16 mouse cellular contexts compared by ENCODE assay signal in genomic region chr17:13481445-13482085, GRCm38 (mm10).
DNase-seq lines count a peak whose midpoint lies in the region; ATAC-seq lines count a peak whose summit lies in the region.
"Had no signal": no experiment of that assay in that cellular context is flagged by ENCODE, and none has a peak within 500 bp of the region (broad histone marks: within the 10 kb centered on the region; RNA-seq: fewer than 3 reads in every experiment).

No protein-coding gene starts in this region.

- H3K4me3 ChIP-seq in hindbrain, embryonic 16.5 days (ENCODE audit: low read length): no peak overlapping the region
- no peak overlapping the region for H3K4me3 ChIP-seq in hindbrain, embryonic 12.5 days
- no peak overlapping the region for H3K4me3 ChIP-seq in kidney, embryonic 15.5 days (replicated peaks)
- H3K4me3 ChIP-seq: hindbrain, embryonic 15.5 days; myocyte had no signal

- 65% methylated on average over 7 of the region's 7 CpGs for WGBS in hindbrain, embryonic 16.5 days
- WGBS in hindbrain, embryonic 12.5 days: 80% methylated on average over 7 of the region's 7 CpGs
- WGBS in kidney, embryonic 15.5 days: 82% methylated on average over 7 of the region's 7 CpGs

- H3K36me3 ChIP-seq in hindbrain, embryonic 16.5 days (ENCODE audit: control insufficient read depth, insufficient read depth, low read length): no peaks in the 10 kb centered on the region
- no peaks in the 10 kb centered on the region for H3K36me3 ChIP-seq in hindbrain, embryonic 12.5 days
- H3K36me3 ChIP-seq in kidney, embryonic 15.5 days: no peaks in the 10 kb centered on the region
- H3K36me3 ChIP-seq: hindbrain, embryonic 15.5 days had no signal

- no peaks in the 10 kb centered on the region for H3K27me3 ChIP-seq in hindbrain, embryonic 16.5 days (replicated peaks; ENCODE audit: control insufficient read depth, insufficient read depth, low read length)
- H3K27me3 ChIP-seq in hindbrain, embryonic 12.5 days: no peaks in the 10 kb centered on the region
- no peaks in the 10 kb centered on the region for H3K27me3 ChIP-seq in kidney, embryonic 15.5 days
- H3K27me3 ChIP-seq: hindbrain, embryonic 15.5 days had no signal

- no peak overlapping the region for H3K4me2 ChIP-seq in hindbrain, embryonic 16.5 days (ENCODE audit: low read length)
- H3K4me2 ChIP-seq in hindbrain, embryonic 12.5 days (replicated peaks): no peak overlapping the region
- no peak overlapping the region for H3K4me2 ChIP-seq in kidney, embryonic 15.5 days
- H3K4me2 ChIP-seq: hindbrain, embryonic 15.5 days had no signal

- no peak overlapping the region for H3K9ac ChIP-seq in hindbrain, embryonic 16.5 days (ENCODE audit: low read depth, low read length)
- no peak overlapping the region for H3K9ac ChIP-seq in hindbrain, embryonic 12.5 days
- H3K9ac ChIP-seq in kidney, embryonic 15.5 days: no peak overlapping the region
- H3K9ac ChIP-seq: hindbrain, embryonic 15.5 days had no signal

- H3K27ac ChIP-seq in hindbrain, embryonic 16.5 days (ENCODE audit: low read depth, low read length): no peak overlapping the region
- no peak overlapping the region for H3K27ac ChIP-seq in hindbrain, embryonic 12.5 days
- no peak overlapping the region for H3K27ac ChIP-seq in kidney, embryonic 15.5 days
- H3K27ac ChIP-seq: hindbrain, embryonic 15.5 days; stomach, postnatal 0 days had no signal

- DNase-seq in spleen, adult 12 weeks (ENCODE audit: low spot score): peak; percentile 32
- DNase-seq in spleen, postnatal 10 days (ENCODE audit: low spot score in 2 of 2): no peak
- peak; percentile 16 to 27 for DNase-seq in layer of hippocampus, postnatal 36 days
- DNase-seq: adrenal gland, postnatal 10 days; cerebellum, adult 11-12 months; kidney, postnatal 10 days; lung, postnatal 10 days; thymus, postnatal 4 days had no signal

- peaks cover 13% of the 10 kb centered on the region for H3K4me1 ChIP-seq in hindbrain, embryonic 16.5 days (ENCODE audit: control insufficient read depth, insufficient read depth, low read depth, low read length)
- peaks cover 28% of the 10 kb centered on the region for H3K4me1 ChIP-seq in hindbrain, embryonic 12.5 days
- H3K4me1 ChIP-seq in kidney, embryonic 15.5 days: peaks cover 9% of the 10 kb centered on the region

- H3K9me3 ChIP-seq in hindbrain, embryonic 16.5 days (ENCODE audit: control insufficient read depth, low read length): no peaks in the 10 kb centered on the region
- no peaks in the 10 kb centered on the region for H3K9me3 ChIP-seq in hindbrain, embryonic 12.5 days (replicated peaks)
- no peaks in the 10 kb centered on the region for H3K9me3 ChIP-seq in kidney, embryonic 15.5 days (replicated peaks)
- H3K9me3 ChIP-seq: hindbrain, embryonic 15.5 days had no signal

- ATAC-seq in hindbrain, embryonic 16.5 days: peak; percentile 44
- ATAC-seq in hindbrain, embryonic 12.5 days (ENCODE audit: low FRiP score): no peak; the same call in 1 of the 2 replicates
- ATAC-seq in monocyte, adult 5-6 weeks (replicated peaks; ENCODE audit: insufficient number of reproducible peaks, low FRiP score, low TSS enrichment, poor library complexity, severe bottlenecking): no peak
- no peak for ATAC-seq in activated CD4-positive, CD25-positive, alpha-beta regulatory T cell, adult 4 months
- no peak for ATAC-seq in kidney, embryonic 15.5 days (replicated peaks; ENCODE audit: low FRiP score)

Comparison
In these comparisons a context has a peak if more than half of its experiments do, and no peak if none do; other contexts are left out.
1. DNase-seq: peak in spleen, adult 12 weeks (single experiment) and layer of hippocampus, postnatal 36 days (2 of 2); none in spleen, postnatal 10 days (0 of 2).